Mouse (Mus musculus): ENCODE data around the gene Rhbdl1. TPM values are rescaled to one million over a fixed set of nuclear protein-coding genes. Genes with fewer than 3 reads are reported as not detected.
A peak's percentile ranks its signal among the peaks of the same experiment; 100 is the strongest.

Gene Rhbdl1
- polyA plus RNA-seq, 1 experiment from 2014 or later, result 5.7 TPM

DNA sequence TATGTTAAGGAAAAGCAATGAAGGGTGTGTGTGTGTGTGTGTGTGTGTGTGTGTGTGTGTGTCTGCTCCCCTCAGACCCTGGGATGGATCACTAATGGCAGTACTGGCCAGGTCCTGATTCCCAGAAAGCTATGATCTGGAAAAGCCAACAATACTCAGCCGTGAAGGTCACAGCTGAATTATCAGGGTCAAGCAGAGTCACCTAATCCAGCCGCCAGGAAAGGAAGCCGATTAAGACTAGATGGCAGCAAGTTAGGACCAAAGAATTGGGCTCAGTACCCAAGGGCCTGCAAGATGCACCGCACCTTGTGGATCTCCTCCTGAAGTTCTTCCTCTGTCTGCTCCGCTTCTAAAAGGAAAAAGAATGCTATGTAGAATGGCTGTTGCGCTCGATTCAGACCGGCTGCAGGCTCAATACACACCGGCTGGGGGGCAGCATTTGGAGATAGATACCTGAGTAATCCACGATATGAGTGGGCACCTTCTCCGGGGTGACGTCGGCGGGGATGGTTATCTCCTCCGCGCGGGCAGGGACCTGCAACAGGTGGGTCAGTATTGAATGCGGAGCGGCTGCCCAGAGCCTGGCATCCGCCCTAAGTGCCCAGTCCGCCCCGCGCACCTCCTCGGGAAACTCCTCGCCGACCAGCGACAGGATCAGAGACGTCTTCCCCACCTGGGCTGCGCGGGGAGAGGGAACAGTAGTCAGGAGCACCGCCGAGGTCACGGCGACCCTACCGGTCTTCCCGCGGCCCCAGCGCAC, 6.7 kb upstream of the Rhbdl1 start:
- Histone ChIP-seq H3K9me3 (no peaks in the 10 kb centered on the region), H3K36me3 (replicated peaks) (peaks cover 68% of the 10 kb centered on the region), H3K27ac (peak overlapping the region; percentile 80), H3K4me3 (replicated peaks) (peak overlapping the region; percentile 93), H3K4me2 (peak overlapping the region; percentile 93), H3K27me3 (no peaks in the 10 kb centered on the region), H3K4me1 (peaks cover 19% of the 10 kb centered on the region), H3K9ac (peak overlapping the region; percentile 80)
- 4% methylated on average over 38 of the region's 38 CpGs for WGBS
- peak; percentile 40; the same call in 1 of the 2 replicates for ATAC-seq (ENCODE audit: low FRiP score)

- peak overlapping the region; percentile 93 for H3K4me3 ChIP-seq (replicated peaks)
- no peak for ATAC-seq (ENCODE audit: low FRiP score)
- H3K9ac ChIP-seq, result peak overlapping the region; percentile 80
- H3K9me3 ChIP-seq, result no peaks in the 10 kb centered on the region
- H3K4me2 ChIP-seq, result peak overlapping the region; percentile 93
- H3K27me3 ChIP-seq, result no peaks in the 10 kb centered on the region
- H3K4me1 ChIP-seq, result peaks cover 22% of the 10 kb centered on the region
- peaks cover 67% of the 10 kb centered on the region for H3K36me3 ChIP-seq (replicated peaks)
- no peak overlapping the region for H3K27ac ChIP-seq
- WGBS, result 94% methylated on average over 4 of the region's 4 CpGs
These were observed 6.0 kb upstream of the Rhbdl1 start for GRCm38 (mm10) chr17:25843122-25843521.

DNA sequence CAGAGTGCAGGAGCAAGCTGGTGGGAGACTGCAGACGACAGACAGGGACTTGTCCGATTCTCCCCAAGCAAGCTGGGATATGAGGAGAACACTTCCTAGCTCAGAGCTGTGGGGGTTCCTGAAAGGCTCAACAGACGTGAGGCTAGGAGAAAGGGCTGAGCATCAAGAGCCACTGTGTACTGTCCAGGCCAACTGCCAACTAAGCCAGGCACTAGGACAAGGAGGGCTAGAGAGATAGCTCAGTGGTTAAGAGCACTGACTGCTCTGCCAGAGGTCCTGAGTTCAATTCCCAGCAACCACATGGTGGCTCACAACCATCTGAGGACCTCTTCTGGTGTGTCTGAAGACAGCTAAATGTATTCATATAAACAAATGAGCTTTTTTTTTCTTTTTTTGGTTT, 5.4 kb upstream of the Rhbdl1 start:
- 90% methylated on average over 3 of the region's 3 CpGs for WGBS
- no peaks in the 10 kb centered on the region for H3K9me3 ChIP-seq
- peaks cover 28% of the 10 kb centered on the region for H3K4me1 ChIP-seq
- H3K9ac ChIP-seq, result no peak overlapping the region
- no peaks in the 10 kb centered on the region for H3K27me3 ChIP-seq
- H3K36me3 ChIP-seq (replicated peaks), result peaks cover 66% of the 10 kb centered on the region
- H3K4me2 ChIP-seq, result no peak overlapping the region
- no peak overlapping the region for H3K4me3 ChIP-seq (replicated peaks)
- H3K27ac ChIP-seq, result no peak overlapping the region
- no peak for ATAC-seq (ENCODE audit: low FRiP score)

DNA sequence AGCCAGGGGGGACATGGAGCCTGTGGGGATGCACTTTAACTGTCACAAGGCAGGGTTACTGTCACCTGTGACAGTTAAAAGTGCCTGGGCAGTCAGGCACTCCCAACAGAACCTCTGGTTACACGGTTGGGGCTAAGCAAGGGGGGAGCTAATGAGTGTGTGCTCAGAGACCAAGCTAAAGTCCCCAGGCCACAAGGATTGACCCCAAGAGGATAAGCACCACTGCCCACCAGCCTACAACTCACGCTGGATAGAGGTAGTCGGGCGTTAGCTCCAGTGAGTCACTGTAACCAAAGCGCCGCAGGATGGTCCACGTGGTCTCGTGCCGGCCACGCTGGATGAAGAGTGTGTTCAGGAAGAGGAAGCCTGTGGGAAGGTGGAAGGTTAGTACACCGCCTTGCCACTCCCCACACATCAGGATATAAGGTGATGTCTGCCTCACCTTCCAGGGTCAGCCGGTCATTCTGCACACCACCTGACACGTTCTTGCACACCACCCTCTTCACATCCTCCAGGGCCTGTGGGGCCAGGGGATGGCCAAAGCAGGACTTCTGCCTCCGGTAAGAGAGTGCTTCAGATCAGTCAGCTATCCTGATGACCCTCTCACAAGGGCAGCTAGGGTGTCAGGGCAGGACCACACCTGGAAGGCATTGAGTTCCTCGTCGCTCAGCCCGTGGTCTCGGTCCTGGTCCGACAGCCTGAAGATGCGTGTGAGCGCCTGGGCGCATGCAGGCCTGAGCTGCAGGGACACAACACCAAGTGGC, 4.2 kb upstream of the Rhbdl1 start, which contains the start of gene Gm20683:
Gene Gm20683 (minus strand): TSS at position 647 of the 764 bp plus-strand sequence.
- H3K9ac ChIP-seq, result no peak within 1 kb of the TSS
- H3K27ac ChIP-seq, result no peak within 1 kb of the TSS
- ATAC-seq (ENCODE audit: low FRiP score), result no peak
- H3K4me2 ChIP-seq, result no peak within 1 kb of the TSS
- no peaks in the 10 kb centered on the region for H3K27me3 ChIP-seq
- H3K9me3 ChIP-seq, result no peaks in the 10 kb centered on the region
- peaks cover 59% of the 10 kb centered on the region for H3K36me3 ChIP-seq (replicated peaks)
- no peak within 1 kb of the TSS for H3K4me3 ChIP-seq (replicated peaks)
- WGBS, result 94% methylated on average over 22 of the region's 22 CpGs
- H3K4me1 ChIP-seq, result peaks cover 40% of the 10 kb centered on the region

DNA sequence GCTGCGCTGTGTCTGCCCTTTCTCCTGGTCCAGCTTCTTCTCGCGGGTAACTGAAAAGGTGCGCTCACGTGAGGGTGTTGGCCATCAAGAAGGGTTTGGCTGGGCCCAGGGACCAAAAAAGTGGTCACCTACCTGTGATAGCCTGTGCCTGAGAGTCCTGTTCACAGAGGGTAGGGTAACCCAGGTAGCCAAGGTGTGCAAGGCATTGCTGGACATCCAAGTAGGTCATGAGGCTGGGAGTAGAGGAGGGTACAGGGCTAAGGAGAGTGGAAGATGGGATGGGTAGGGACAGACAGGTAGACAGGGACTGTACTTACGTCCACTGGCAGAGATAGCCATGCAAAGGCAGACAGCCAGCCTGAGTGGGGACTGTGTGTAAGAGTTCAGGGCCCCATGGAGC, 3.4 kb upstream of the Rhbdl1 start:
- Histone ChIP-seq H3K4me1 (peaks cover 48% of the 10 kb centered on the region), H3K4me3 (replicated peaks) (no peak overlapping the region), H3K27ac (no peak overlapping the region), H3K4me2 (no peak overlapping the region), H3K36me3 (replicated peaks) (peaks cover 51% of the 10 kb centered on the region), H3K9me3 (no peaks in the 10 kb centered on the region), H3K9ac (no peak overlapping the region), H3K27me3 (no peaks in the 10 kb centered on the region)
- ATAC-seq (ENCODE audit: low FRiP score), result no peak
- WGBS, result 95% methylated on average over 6 of the region's 6 CpGs

GRCm38 (mm10) chr17:25839455-25840235, 2.5 kb upstream of the Rhbdl1 start:
- Histone ChIP-seq H3K9ac (no peak overlapping the region), H3K27me3 (no peaks in the 10 kb centered on the region), H3K27ac (no peak overlapping the region), H3K9me3 (no peaks in the 10 kb centered on the region), H3K4me3 (replicated peaks) (no peak overlapping the region), H3K4me2 (no peak overlapping the region), H3K36me3 (replicated peaks) (peaks cover 57% of the 10 kb centered on the region), H3K4me1 (peaks cover 52% of the 10 kb centered on the region)
- ATAC-seq (ENCODE audit: low FRiP score), result no peak
- WGBS, result 89% methylated on average over 14 of the region's 14 CpGs

GRCm38 (mm10) chr17:25838904-25839303, 1.8 kb upstream of the Rhbdl1 start:
- peaks cover 58% of the 10 kb centered on the region for H3K36me3 ChIP-seq (replicated peaks)
- no peak overlapping the region for H3K4me3 ChIP-seq (replicated peaks)
- H3K27ac ChIP-seq, result no peak overlapping the region

GRCm38 (mm10) chr17:25837533-25837932, 438 bp upstream of the Rhbdl1 start:
- Histone ChIP-seq H3K36me3 (replicated peaks) (peaks cover 58% of the 10 kb centered on the region), H3K9me3 (no peaks in the 10 kb centered on the region), H3K4me1 (peaks cover 51% of the 10 kb centered on the region), H3K27ac (peak overlapping the region; percentile 73), H3K9ac (peak overlapping the region; percentile 64; the same call in 1 of the 2 replicates), H3K4me3 (replicated peaks) (no peak overlapping the region), H3K27me3 (no peaks in the 10 kb centered on the region), H3K4me2 (peak overlapping the region; percentile 72)
- WGBS, result 40% methylated on average over 3 of the region's 3 CpGs
- ATAC-seq (ENCODE audit: low FRiP score), result no peak

More at GRCm38 (mm10) chr17:25838904-25839303, 1.8 kb upstream of the Rhbdl1 start:
- Histone ChIP-seq H3K4me1 (peaks cover 57% of the 10 kb centered on the region), H3K4me2 (no peak overlapping the region), H3K9me3 (no peaks in the 10 kb centered on the region), H3K27me3 (no peaks in the 10 kb centered on the region), H3K9ac (no peak overlapping the region)
- ATAC-seq (ENCODE audit: low FRiP score), result no peak
- 83% methylated on average over 4 of the region's 4 CpGs for WGBS

DNA sequence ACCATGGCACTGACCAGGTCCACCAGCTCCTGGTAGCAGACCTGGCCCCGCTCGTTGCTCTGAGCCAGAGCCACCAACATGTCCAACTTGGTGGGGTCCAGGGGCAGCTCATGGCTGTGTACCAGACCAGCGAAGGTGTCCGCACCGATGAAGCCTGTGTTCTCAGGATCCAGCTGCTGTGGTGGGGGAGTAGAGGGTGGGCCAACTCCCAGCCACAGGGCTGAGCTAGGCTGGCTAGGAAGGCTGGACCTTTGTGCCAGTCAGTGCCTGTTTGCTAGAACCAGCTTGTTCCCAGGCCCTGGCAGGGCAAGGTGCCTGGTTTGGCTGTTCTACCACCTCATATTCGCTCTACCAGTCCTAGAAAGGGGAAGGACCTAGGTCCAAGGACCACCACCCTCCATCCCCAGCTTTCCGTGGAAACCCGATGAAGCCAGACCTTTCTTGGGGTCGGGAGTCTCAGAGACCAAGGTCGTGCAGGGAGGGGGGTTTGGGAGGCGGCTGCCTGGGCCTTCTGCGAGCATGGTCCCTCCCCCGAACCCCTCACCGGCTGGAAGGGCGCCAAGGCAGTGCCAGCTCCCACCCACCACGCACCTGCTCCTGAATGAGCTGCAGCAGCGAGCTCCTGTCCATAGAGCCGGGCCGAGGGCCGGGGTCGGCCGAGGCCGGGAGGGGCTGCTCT, 559 bp downstream of the Rhbdl1 start:
- Histone ChIP-seq H3K4me2 (peak overlapping the region; percentile 72), H3K27ac (peak overlapping the region; percentile 73), H3K36me3 (replicated peaks) (peaks cover 52% of the 10 kb centered on the region), H3K4me1 (peaks cover 59% of the 10 kb centered on the region), H3K9ac (peak overlapping the region; percentile 64), H3K4me3 (replicated peaks) (peak overlapping the region; percentile 38), H3K27me3 (no peaks in the 10 kb centered on the region), H3K9me3 (no peaks in the 10 kb centered on the region)
- no peak for ATAC-seq (ENCODE audit: low FRiP score)
- WGBS, result 29% methylated on average over 18 of the region's 23 CpGs

GRCm38 (mm10) chr17:25835816-25836215, 1.3 kb downstream of the Rhbdl1 start:
- Histone ChIP-seq H3K4me2 (peak overlapping the region; percentile 84; the same call in 1 of the 2 replicates), H3K4me1 (peaks cover 66% of the 10 kb centered on the region), H3K27ac (peak overlapping the region; percentile 73; the same call in 1 of the 2 replicates), H3K9me3 (no peaks in the 10 kb centered on the region), H3K9ac (no peak overlapping the region), H3K36me3 (replicated peaks) (peaks cover 52% of the 10 kb centered on the region), H3K4me3 (replicated peaks) (no peak overlapping the region), H3K27me3 (no peaks in the 10 kb centered on the region)
- WGBS, result 96% methylated on average over 16 of the region's 16 CpGs
- ATAC-seq (ENCODE audit: low FRiP score), result no peak

GRCm38 (mm10) chr17:25835301-25835700, 1.8 kb downstream of the Rhbdl1 start:
- no peak overlapping the region for H3K27ac ChIP-seq
- no peak for ATAC-seq (ENCODE audit: low FRiP score)
- H3K4me2 ChIP-seq, result 0 out of 2 replicates have a peak overlapping the region, but pooled peaks have one; percentile 84
- peaks cover 71% of the 10 kb centered on the region for H3K4me1 ChIP-seq
- no peaks in the 10 kb centered on the region for H3K27me3 ChIP-seq
- H3K9me3 ChIP-seq, result no peaks in the 10 kb centered on the region
- H3K4me3 ChIP-seq (replicated peaks), result no peak overlapping the region
- WGBS, result 91% methylated on average over 7 of the region's 7 CpGs
- peaks cover 52% of the 10 kb centered on the region for H3K36me3 ChIP-seq (replicated peaks)
- no peak overlapping the region for H3K9ac ChIP-seq
